Mouse (Mus musculus) right cerebral cortex, adult 18-20 months (tissue): ENCODE results near the gene Mgea5.

ENCODE experiments used
- DNase-seq: peaks from one replicate; pipeline ENCODE4 v3.0.0; 2022; ENCODE audit warnings: mixed read lengths

Gene Mgea5

GRCm38 (mm10) chr19:45725677-45726277 lies 57.9 kb downstream of the Mgea5 start:
- no peak for DNase-seq

GRCm38 (mm10) chr19:45722188-45722587 lies 61.4 kb downstream of the Mgea5 start:
- no peak for DNase-seq

DNA sequence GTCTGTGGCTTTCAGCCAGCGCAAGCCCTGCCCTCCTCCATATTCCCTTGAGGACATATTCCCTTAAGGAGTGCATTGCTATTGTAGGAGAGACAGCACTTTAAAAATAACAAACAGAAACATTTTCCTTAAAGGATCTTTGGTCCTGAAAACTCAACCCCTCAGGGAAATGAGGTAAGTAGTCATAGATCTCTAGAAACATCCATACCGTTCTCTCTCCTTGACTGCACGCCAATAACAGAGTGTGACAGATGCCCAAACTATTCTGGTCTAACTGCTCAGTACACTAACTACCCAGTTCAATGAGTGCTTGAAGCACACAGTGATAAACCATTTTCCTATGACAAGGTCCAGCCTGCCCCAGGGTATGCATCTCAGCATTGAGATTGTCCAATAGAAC lies 65.4 kb downstream of the Mgea5 start:
- no peak for DNase-seq

- peak; percentile 33 for DNase-seq
Measured at GRCm38 (mm10) chr19:45717493-45718220, 66.0 kb downstream of the Mgea5 start.

- DNase-seq, result no peak
Measured at GRCm38 (mm10) chr19:45708704-45709103, 74.9 kb downstream of the Mgea5 start.
